Mouse (Mus musculus): ENCODE measurements around the gene Serpini1. TPM values are rescaled to one million over a fixed set of nuclear protein-coding genes. Genes with fewer than 3 reads are reported as not detected.
A peak's percentile ranks its signal among the peaks of the same experiment; 100 is the strongest.

Gene Serpini1
- polyA plus RNA-seq (2012; ENCODE audit: insufficient read depth, low replicate concordance) = 0.83 TPM in 1 of 2 replicates, not detected in the other

GRCm38 (mm10) chr3:75557292-75557691 is at the start of gene Serpini1:
Gene Serpini1 (plus strand): TSS chr3:75557547.
- Histone ChIP-seq H3K27me3 (replicated peaks) (no peaks in the 10 kb centered on the region), H3K9me3 (no peaks in the 10 kb centered on the region)

GRCm38 (mm10) chr3:75517631-75518250 is 39.6 kb upstream of the Serpini1 start:
- H3K9me3 ChIP-seq = no peaks in the 10 kb centered on the region
- H3K27me3 ChIP-seq (replicated peaks) = no peaks in the 10 kb centered on the region
- no peak overlapping the region for H3K4me3 ChIP-seq (replicated peaks)
- no peak for TF ChIP-seq GATA1 (IDR thresholded peaks at IDR 0.05; ENCODE audit: borderline replicate concordance, low read length)
- no peak for TF ChIP-seq FLI1 (IDR thresholded peaks at IDR 0.05; ENCODE audit: low read length)
- peaks cover 85% of the 10 kb centered on the region for H3K36me3 ChIP-seq (replicated peaks; ENCODE audit: low read length)
- peaks cover 6% of the 10 kb centered on the region for H3K4me1 ChIP-seq

More at GRCm38 (mm10) chr3:75557292-75557691, at the start of gene Serpini1:
- peaks cover 6% of the 10 kb centered on the region for H3K36me3 ChIP-seq (replicated peaks; ENCODE audit: low read length)
- H3K4me3 ChIP-seq (replicated peaks) = peak within 1 kb of the TSS; percentile 98
- TF ChIP-seq GATA1 (IDR thresholded peaks at IDR 0.05; ENCODE audit: borderline replicate concordance, low read length) = no peak
- H3K4me1 ChIP-seq = peaks cover 23% of the 10 kb centered on the region

- Histone ChIP-seq H3K36me3 (replicated peaks; ENCODE audit: low read length) (peaks cover 92% of the 10 kb centered on the region), H3K4me1 (peaks cover 11% of the 10 kb centered on the region), H3K9me3 (no peaks in the 10 kb centered on the region), H3K27me3 (replicated peaks) (no peaks in the 10 kb centered on the region), H3K4me3 (replicated peaks) (no peak overlapping the region)
- TF ChIP-seq FLI1 (IDR thresholded peaks at IDR 0.05; ENCODE audit: low read length) = no peak
Measured at GRCm38 (mm10) chr3:75521314-75521713, 36.0 kb upstream of the Serpini1 start.

GRCm38 (mm10) chr3:75522527-75522926 is 34.8 kb upstream of the Serpini1 start:
- no peaks in the 10 kb centered on the region for H3K9me3 ChIP-seq
- H3K36me3 ChIP-seq (replicated peaks; ENCODE audit: low read length) = peaks cover 99% of the 10 kb centered on the region
- TF ChIP-seq GATA1 (IDR thresholded peaks at IDR 0.05; ENCODE audit: borderline replicate concordance, low read length) = no peak
- no peak for TF ChIP-seq FLI1 (IDR thresholded peaks at IDR 0.05; ENCODE audit: low read length)
- H3K4me3 ChIP-seq (replicated peaks) = no peak overlapping the region
- no peaks in the 10 kb centered on the region for H3K27me3 ChIP-seq (replicated peaks)
- H3K4me1 ChIP-seq = peaks cover 11% of the 10 kb centered on the region

- H3K9me3 ChIP-seq = no peaks in the 10 kb centered on the region
- peaks cover 40% of the 10 kb centered on the region for H3K4me1 ChIP-seq
- TF ChIP-seq FLI1 (IDR thresholded peaks at IDR 0.05; ENCODE audit: low read length) = no peak
- no peak for TF ChIP-seq GATA1 (IDR thresholded peaks at IDR 0.05; ENCODE audit: borderline replicate concordance, low read length)
- H3K36me3 ChIP-seq (replicated peaks; ENCODE audit: low read length) = peaks cover 96% of the 10 kb centered on the region
- H3K27me3 ChIP-seq (replicated peaks) = no peaks in the 10 kb centered on the region
- no peak overlapping the region for H3K4me3 ChIP-seq (replicated peaks)
Measured at GRCm38 (mm10) chr3:75531074-75531473, 26.3 kb upstream of the Serpini1 start.

GRCm38 (mm10) chr3:75534045-75534834 is 23.1 kb upstream of the Serpini1 start:
- TF ChIP-seq FLI1 (IDR thresholded peaks at IDR 0.05; ENCODE audit: low read length) (no peak), GATA1 (IDR thresholded peaks at IDR 0.05; ENCODE audit: borderline replicate concordance, low read length) (no peak)
- peaks cover 49% of the 10 kb centered on the region for H3K4me1 ChIP-seq
- no peaks in the 10 kb centered on the region for H3K27me3 ChIP-seq (replicated peaks)
- H3K4me3 ChIP-seq (replicated peaks) = peak overlapping the region; percentile 31
- peaks cover 95% of the 10 kb centered on the region for H3K36me3 ChIP-seq (replicated peaks; ENCODE audit: low read length)
- no peaks in the 10 kb centered on the region for H3K9me3 ChIP-seq

GRCm38 (mm10) chr3:75541259-75541658 is 16.1 kb upstream of the Serpini1 start:
- peaks cover 45% of the 10 kb centered on the region for H3K36me3 ChIP-seq (replicated peaks; ENCODE audit: low read length)
- H3K9me3 ChIP-seq = no peaks in the 10 kb centered on the region
- H3K27me3 ChIP-seq (replicated peaks) = no peaks in the 10 kb centered on the region
- H3K4me3 ChIP-seq (replicated peaks) = peak overlapping the region; percentile 25
- H3K4me1 ChIP-seq = peaks cover 68% of the 10 kb centered on the region
- no peak for TF ChIP-seq FLI1 (IDR thresholded peaks at IDR 0.05; ENCODE audit: low read length)
- TF ChIP-seq GATA1 (IDR thresholded peaks at IDR 0.05; ENCODE audit: borderline replicate concordance, low read length) = no peak

GRCm38 (mm10) chr3:75542852-75543251 is 14.5 kb upstream of the Serpini1 start:
- Histone ChIP-seq H3K27me3 (replicated peaks) (no peaks in the 10 kb centered on the region), H3K4me1 (peaks cover 80% of the 10 kb centered on the region), H3K36me3 (replicated peaks; ENCODE audit: low read length) (peaks cover 39% of the 10 kb centered on the region), H3K4me3 (replicated peaks) (peak overlapping the region; percentile 66), H3K9me3 (no peaks in the 10 kb centered on the region)
- TF ChIP-seq GATA1 (IDR thresholded peaks at IDR 0.05; ENCODE audit: borderline replicate concordance, low read length) (no peak), FLI1 (IDR thresholded peaks at IDR 0.05; ENCODE audit: low read length) (no peak)

- Histone ChIP-seq H3K36me3 (replicated peaks; ENCODE audit: low read length) (peaks cover 35% of the 10 kb centered on the region), H3K4me1 (peaks cover 86% of the 10 kb centered on the region), H3K27me3 (replicated peaks) (no peaks in the 10 kb centered on the region), H3K9me3 (no peaks in the 10 kb centered on the region), H3K4me3 (replicated peaks) (peak overlapping the region; percentile 38)
- no peak for TF ChIP-seq FLI1 (IDR thresholded peaks at IDR 0.05; ENCODE audit: low read length)
- peak; percentile 59; the same call in 1 of the 3 replicates for TF ChIP-seq GATA1 (IDR thresholded peaks at IDR 0.05; ENCODE audit: borderline replicate concordance, low read length)
Measured at GRCm38 (mm10) chr3:75544287-75544686, 13.1 kb upstream of the Serpini1 start.

- Histone ChIP-seq H3K4me3 (replicated peaks) (no peak overlapping the region), H3K9me3 (no peaks in the 10 kb centered on the region), H3K36me3 (replicated peaks; ENCODE audit: low read length) (peaks cover 45% of the 10 kb centered on the region), H3K4me1 (peaks cover 62% of the 10 kb centered on the region), H3K27me3 (replicated peaks) (no peaks in the 10 kb centered on the region)
- TF ChIP-seq GATA1 (IDR thresholded peaks at IDR 0.05; ENCODE audit: borderline replicate concordance, low read length) = no peak
- no peak for TF ChIP-seq FLI1 (IDR thresholded peaks at IDR 0.05; ENCODE audit: low read length)
Measured at GRCm38 (mm10) chr3:75551248-75551647, 6.1 kb upstream of the Serpini1 start.
